Mouse (Mus musculus): ENCODE results near the gene Akna.
"Not testable (repeated sequence)": the region's sequence is repeated elsewhere in the genome, so short reads cannot be mapped to it uniquely, and the experiment has no call there.

Akna gene

GRCm38 (mm10) chr4:63319566-63319965 lies 83.6 kb downstream of the Akna start:
- DNase-seq (ENCODE audit: low spot score) = not testable (repeated sequence)

All from MN1 (cell line).